Mouse (Mus musculus) E14TG2a.4 (cell line): Measurements from ENCODE around the gene Plaur.

Experiments
- CTCF ChIP-seq: conservative IDR thresholded peaks from 2 replicates; pipeline ENCODE4 v1.5.1; 2014; ENCODE audit warnings: low read length
- NANOG ChIP-seq: IDR thresholded peaks from 2 replicates; pipeline ENCODE4 v1.6.1; 2014; ENCODE audit warnings: borderline replicate concordance, low read length, mixed read lengths
- POU5F1 ChIP-seq: IDR thresholded peaks from 2 replicates; pipeline ENCODE4 v1.6.1; 2014; ENCODE audit warnings: low read length, borderline replicate concordance

DNA sequence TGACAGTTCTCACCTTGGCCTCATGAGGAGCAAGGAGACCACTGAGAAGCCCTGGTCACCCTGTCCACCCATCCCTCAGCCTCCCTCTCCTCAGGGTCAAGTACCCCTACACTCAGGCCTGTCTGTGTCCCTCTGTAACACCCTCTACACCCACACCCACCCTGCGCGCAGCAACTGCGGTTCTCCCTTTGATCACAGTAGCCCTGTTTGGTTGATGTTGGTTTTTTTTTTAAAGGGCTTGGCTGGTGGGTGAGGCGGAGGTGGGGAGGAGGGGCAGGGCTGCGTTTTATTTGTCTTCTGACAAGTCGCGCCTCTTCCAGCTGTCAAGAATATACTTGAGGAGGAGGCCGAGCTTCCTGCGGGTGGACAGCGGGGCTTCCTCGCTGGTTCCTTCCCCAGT, 30.6 kb upstream of the Plaur start:
- TF ChIP-seq CTCF: no peak
- no peak for TF ChIP-seq NANOG
- TF ChIP-seq POU5F1: no peak
